Mouse (Mus musculus) limb, embryonic 14.5 days (tissue): ENCODE measurements around the gene Fstl3. TPM values are rescaled to one million over a fixed set of nuclear protein-coding genes. Genes with fewer than 3 reads are reported as not detected.
"Not testable (repeated sequence)": the region's sequence is repeated elsewhere in the genome, so short reads cannot be mapped to it uniquely, and the experiment has no call there.

Experiments used
- ATAC-seq: fragments of 200-750 bp; cut with Nextera tagmentation; 2 replicates; pipeline ENCODE4 v1.8.0; 2017; ENCODE audit warnings: low read depth, moderate number of reproducible peaks, moderate TSS enrichment; ENCODE audit not compliant: low FRiP score
- DNase-seq: peaks from one replicate; pipeline ENCODE4 v3.0.0-alpha.2; 2015; ENCODE audit warnings: low spot score
- H3K27ac ChIP-seq: fragments of 300-500 bp; sonication (generic); replicated peaks from 2 replicates; pipeline ENCODE4 v1.5.1; 2014; ENCODE audit warnings: low read depth, mild to moderate bottlenecking, low read length, moderate library complexity, mixed read lengths
- H3K27me3 ChIP-seq: fragments of 300-500 bp; sonication (generic); 2 replicates; pipeline ENCODE4 v1.6.1; 2014; ENCODE audit warnings: low read length, mixed read lengths; ENCODE audit not compliant: control insufficient read depth, insufficient read depth
- H3K36me3 ChIP-seq: fragments of 300-500 bp; sonication (generic); 2 replicates; pipeline ENCODE4 v1.6.1; 2014; ENCODE audit warnings: mild to moderate bottlenecking, low read length, moderate library complexity, mixed read lengths; ENCODE audit not compliant: control insufficient read depth, insufficient read depth
- H3K4me1 ChIP-seq: fragments of 300-500 bp; sonication (generic); 2 replicates; pipeline ENCODE4 v1.6.1; 2014; ENCODE audit warnings: antibody characterized with exemption, low read length, mixed read lengths; ENCODE audit not compliant: control insufficient read depth, insufficient read depth
- H3K4me2 ChIP-seq: fragments of 300-500 bp; sonication (generic); replicated peaks from 2 replicates; pipeline ENCODE4 v1.6.1; 2014; ENCODE audit warnings: low read depth, mild to moderate bottlenecking, low read length, moderate library complexity; ENCODE audit not compliant: severe bottlenecking
- H3K4me3 ChIP-seq: fragments of 300-500 bp; sonication (generic); replicated peaks from 2 replicates; pipeline ENCODE4 v1.5.1; 2014; ENCODE audit warnings: low read length
- H3K9ac ChIP-seq: fragments of 300-500 bp; sonication (generic); 2 replicates; pipeline ENCODE4 v1.6.1; 2014; ENCODE audit warnings: mild to moderate bottlenecking, low read depth, low read length, moderate library complexity; ENCODE audit not compliant: severe bottlenecking
- H3K9me3 ChIP-seq: fragments of 300-500 bp; sonication (generic); 2 replicates; pipeline ENCODE4 v1.6.1; 2016; ENCODE audit warnings: low read length; ENCODE audit not compliant: control insufficient read depth
- POLR2A ChIP-seq: fragments of 200-500 bp; IDR thresholded peaks from 2 replicates; pipeline ENCODE4 v1.8.0; 2012; ENCODE audit warnings: inconsistent platforms, mild to moderate bottlenecking, moderate library complexity, borderline replicate concordance; ENCODE audit not compliant: insufficient read depth, insufficient read length; ENCODE audit errors: extremely low read depth
- WGBS: fragments of 180-500 bp; shearing (Covaris S2); extraction: QIAGEN DNeasy Blood & Tissue Kit; methylation state at CpG from one replicate; pipeline ENCODE4 v1.1.7; 2014; 5-methylcytosine and 5-hydroxymethylcytosine counted together
- polyA plus RNA-seq, 2 experiments: library from polyadenylated mRNA; depleted of rRNA in 1 of 2; stranded (reverse) in 1 of 2; unstranded in 1 of 2; fragments of >200 nt; fragmentation: Nextera tagmentation in 1 of 2; extraction: Ambion mirVana in 1 of 2; gene quantifications; 2 replicates each; pipeline versions ENCODE4 v1.2.1 to v1.2.3; 2012 to 2014

The Fstl3 gene
- polyA plus RNA-seq, 2 experiments, result 9.0 to 11.6 TPM

DNA sequence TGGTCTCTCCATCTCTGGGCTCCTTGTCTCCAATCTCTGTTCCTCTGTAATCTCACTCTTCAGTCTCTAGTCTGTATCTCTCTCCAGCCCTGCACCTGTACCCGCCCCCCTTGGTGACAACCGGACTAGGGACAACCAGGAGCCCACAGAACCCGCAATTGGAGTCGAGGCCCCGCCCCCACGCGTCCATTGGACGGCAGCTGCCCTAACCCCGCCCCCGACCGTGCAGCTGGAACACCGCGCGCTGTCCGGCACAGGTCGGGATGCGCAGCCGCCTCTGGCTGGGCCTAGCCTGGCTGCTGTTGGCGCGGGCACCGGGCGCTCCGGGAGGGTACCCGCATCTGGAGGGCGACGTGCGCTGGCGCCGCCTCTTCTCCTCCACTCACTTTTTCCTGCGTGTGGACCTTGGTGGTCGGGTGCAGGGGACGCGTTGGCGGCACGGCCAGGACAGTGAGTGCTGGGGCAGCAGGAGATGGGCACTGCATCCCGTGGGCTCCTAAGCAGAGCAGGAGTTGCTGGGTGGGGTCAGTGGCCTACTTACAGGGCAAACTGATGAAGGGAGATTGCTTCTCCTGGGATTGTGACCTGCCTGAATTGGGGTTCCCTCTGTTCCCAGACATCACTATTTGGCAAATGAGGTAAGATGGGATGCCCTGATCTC, 22.1 kb upstream of the Fstl3 start, which contains the start of gene Fgf22:
Gene Fgf22 (plus strand): TSS at position 221 of the 661 bp plus-strand sequence.
- H3K27ac ChIP-seq, result no peak within 1 kb of the TSS
- 0 out of 2 replicates have a peak, but pooled peaks cover 2% of the 10 kb centered on the region for H3K4me1 ChIP-seq
- no peaks in the 10 kb centered on the region for H3K9me3 ChIP-seq
- peak within 1 kb of the TSS; percentile 30 for H3K4me3 ChIP-seq
- peak; percentile 46 for DNase-seq
- ATAC-seq, result peak; percentile 62
- TF ChIP-seq POLR2A, result no peak
- no peaks in the 10 kb centered on the region for H3K27me3 ChIP-seq
- peaks cover 42% of the 10 kb centered on the region for H3K36me3 ChIP-seq
- peak within 1 kb of the TSS; percentile 61 for H3K4me2 ChIP-seq
- 2% methylated on average over 36 of the region's 36 CpGs for WGBS
- H3K9ac ChIP-seq, result peak within 1 kb of the TSS; percentile 35; the same call in 1 of the 2 replicates

DNA sequence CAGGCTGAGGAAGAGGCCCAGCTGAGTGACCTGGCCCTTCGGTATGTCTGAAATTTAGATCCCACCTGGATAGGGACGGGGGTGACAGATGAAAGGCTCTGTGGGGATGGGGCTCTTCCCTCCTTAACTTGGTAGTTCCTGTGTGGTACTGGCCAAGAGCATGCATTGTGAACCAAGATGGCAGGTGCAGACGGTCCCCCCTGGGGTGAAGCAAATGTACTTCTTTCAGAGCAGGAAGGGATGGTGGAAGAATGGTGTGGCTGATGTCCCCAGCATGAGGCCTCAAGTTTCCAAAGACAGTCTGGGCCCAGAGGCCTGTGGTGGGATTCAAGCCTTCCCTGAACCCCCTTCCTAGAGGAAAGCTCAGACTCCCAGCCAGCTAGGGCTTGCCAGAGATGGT, 21.2 kb upstream of the Fstl3 start:
- H3K27ac ChIP-seq, result no peak overlapping the region
- no peak for DNase-seq
- H3K36me3 ChIP-seq, result peaks cover 51% of the 10 kb centered on the region
- H3K4me1 ChIP-seq, result 0 out of 2 replicates have a peak, but pooled peaks cover 2% of the 10 kb centered on the region
- no peak for TF ChIP-seq POLR2A
- H3K9me3 ChIP-seq, result no peaks in the 10 kb centered on the region
- ATAC-seq, result no peak
- H3K4me3 ChIP-seq, result no peak overlapping the region
- WGBS, result 66% methylated on average over 3 of the region's 3 CpGs
- no peaks in the 10 kb centered on the region for H3K27me3 ChIP-seq
- no peak overlapping the region for H3K9ac ChIP-seq
- no peak overlapping the region for H3K4me2 ChIP-seq

GRCm38 (mm10) chr10:79756660-79757059, 20.4 kb upstream of the Fstl3 start:
- WGBS, result 86% methylated on average over 24 of the region's 24 CpGs
- Histone ChIP-seq H3K4me1 (0 out of 2 replicates have a peak, but pooled peaks cover 2% of the 10 kb centered on the region), H3K9me3 (no peaks in the 10 kb centered on the region), H3K27me3 (no peaks in the 10 kb centered on the region), H3K9ac (no peak overlapping the region), H3K4me3 (no peak overlapping the region), H3K36me3 (peaks cover 59% of the 10 kb centered on the region), H3K4me2 (no peak overlapping the region), H3K27ac (no peak overlapping the region)
- DNase-seq, result no peak
- TF ChIP-seq POLR2A, result no peak
- no peak for ATAC-seq

DNA sequence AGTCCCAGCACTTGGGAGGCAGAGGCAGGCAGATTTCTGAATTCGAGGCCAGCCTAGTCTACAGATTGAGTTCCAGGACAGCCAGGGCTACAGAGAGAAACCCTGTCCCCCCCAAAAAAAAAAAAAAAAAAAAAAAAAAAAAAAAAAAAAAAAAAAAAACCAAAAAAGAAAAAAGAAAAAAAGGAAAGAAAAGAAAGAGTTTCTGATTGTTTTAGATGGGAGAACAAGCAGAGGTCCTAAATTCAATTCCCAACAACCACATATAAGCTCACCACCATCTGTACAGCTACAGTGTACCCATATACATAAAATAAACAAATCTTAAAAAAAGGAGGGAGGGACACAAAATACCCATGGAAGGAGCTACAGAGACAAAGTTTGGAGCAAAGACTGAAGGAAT, 17.4 kb upstream of the Fstl3 start:
- WGBS, result 90% methylated on average over 1 of the region's 1 CpGs
- not testable (repeated sequence) for H3K27me3 ChIP-seq

DNA sequence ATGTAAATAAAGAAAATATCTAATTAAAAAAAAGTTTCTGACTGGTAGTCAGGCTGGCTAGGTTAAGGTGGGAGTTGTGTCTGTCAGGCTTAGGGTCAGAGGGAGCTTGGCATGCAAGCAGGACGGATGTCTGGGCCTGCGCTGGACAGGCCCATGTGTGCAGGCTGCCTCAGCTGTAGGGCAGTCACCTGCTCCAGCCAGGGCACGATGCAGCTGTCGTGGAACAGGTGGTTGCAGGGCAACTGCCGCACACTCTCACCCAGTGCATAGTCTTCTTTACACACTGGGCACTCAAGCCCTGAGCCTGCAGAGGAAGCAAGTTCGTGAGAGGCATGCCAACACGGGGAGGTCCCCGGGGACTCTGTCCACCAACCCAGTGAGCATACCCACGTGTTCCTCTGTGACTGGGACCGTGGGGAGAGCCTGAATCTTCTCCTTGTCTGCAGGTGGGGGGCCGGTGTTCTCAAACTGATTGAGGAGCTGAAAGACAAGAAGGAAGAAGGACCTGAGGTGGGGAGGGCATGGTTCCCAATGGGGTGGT, 16.4 kb upstream of the Fstl3 start:
- Histone ChIP-seq H3K27me3 (no peaks in the 10 kb centered on the region), H3K4me3 (no peak overlapping the region), H3K36me3 (peaks cover 70% of the 10 kb centered on the region), H3K9ac (no peak overlapping the region), H3K4me2 (no peak overlapping the region), H3K4me1 (peaks cover 6% of the 10 kb centered on the region), H3K9me3 (no peaks in the 10 kb centered on the region), H3K27ac (no peak overlapping the region)
- 89% methylated on average over 11 of the region's 11 CpGs for whole genome bisulfite sequencing
- DNase-seq (no peak), ATAC-seq (peak; percentile 37; the same call in 1 of the 2 replicates)
- TF ChIP-seq POLR2A, result no peak

More for the DNA sequence above, 17.4 kb upstream of the Fstl3 start:
- not testable (repeated sequence) for H3K9ac ChIP-seq, H3K9me3 ChIP-seq, H3K4me2 ChIP-seq, H3K4me1 ChIP-seq, H3K27ac ChIP-seq, DNase-seq, ATAC-seq, H3K4me3 ChIP-seq
- peaks cover 69% of the 10 kb centered on the region for H3K36me3 ChIP-seq

- no peaks in the 10 kb centered on the region for H3K9me3 ChIP-seq
- no peak overlapping the region for H3K4me2 ChIP-seq
- peaks cover 48% of the 10 kb centered on the region for H3K36me3 ChIP-seq
- ATAC-seq (no peak), DNase-seq (no peak)
- H3K27ac ChIP-seq, result no peak overlapping the region
- H3K4me3 ChIP-seq, result no peak overlapping the region
- H3K9ac ChIP-seq, result no peak overlapping the region
- H3K27me3 ChIP-seq, result no peaks in the 10 kb centered on the region
- TF ChIP-seq POLR2A, result no peak
- 76% methylated on average over 3 of the region's 3 CpGs for WGBS
- H3K4me1 ChIP-seq, result peaks cover 12% of the 10 kb centered on the region
Measured at GRCm38 (mm10) chr10:79762875-79763274, 14.2 kb upstream of the Fstl3 start.
